Mouse (Mus musculus): ENCODE results near the gene Uqcrq.

Gene Uqcrq

GRCm38 (mm10) chr11:53411738-53412137 lies 18.9 kb downstream of the Uqcrq start:
- DNase-seq (ENCODE audit: low spot score): peak; percentile 58

- DNase-seq (ENCODE audit: low spot score): no peak
These were observed 27.0 kb downstream of the Uqcrq start for GRCm38 (mm10) chr11:53403638-53404037.

GRCm38 (mm10) chr11:53393856-53394255 lies 36.8 kb downstream of the Uqcrq start:
- DNase-seq (ENCODE audit: low spot score): no peak

- no peak for DNase-seq (ENCODE audit: low spot score)
These were observed 46.7 kb downstream of the Uqcrq start for GRCm38 (mm10) chr11:53383758-53384428.

GRCm38 (mm10) chr11:53378918-53379317 lies 51.7 kb downstream of the Uqcrq start:
- no peak for DNase-seq (ENCODE audit: low spot score)

All from adipocyte (in vitro differentiated cells).